Mouse (Mus musculus) olfactory bulb, adult 2 months (tissue): ENCODE results near the gene Bin2. TPM values are rescaled to one million over a fixed set of nuclear protein-coding genes. Genes with fewer than 3 reads are reported as not detected.

Source experiments
- H3K27ac ChIP-seq: fragments of 200-500 bp; 2 replicates; pipeline ENCODE4 v1.5.1; 2012; ENCODE audit warnings: low read depth, low read length; ENCODE audit not compliant: insufficient read depth
- H3K4me1 ChIP-seq: fragments of 200-500 bp; 2 replicates; pipeline ENCODE4 v1.6.1; 2012; ENCODE audit warnings: low read length; ENCODE audit not compliant: control insufficient read depth, insufficient read depth
- H3K4me3 ChIP-seq: fragments of 200-500 bp; 2 replicates; pipeline ENCODE4 v1.5.1; 2012; ENCODE audit warnings: mild to moderate bottlenecking, low read depth, low read length, moderate library complexity; ENCODE audit not compliant: insufficient read depth
- CTCF ChIP-seq: fragments of 200-500 bp; IDR thresholded peaks from 2 replicates; pipeline ENCODE4 v1.5.1; 2012; ENCODE audit warnings: low read depth, mild to moderate bottlenecking, low read length, moderate library complexity; ENCODE audit not compliant: insufficient read depth
- POLR2A ChIP-seq: fragments of 200-500 bp; IDR thresholded peaks from 2 replicates; pipeline ENCODE4 v1.6.1; 2012; ENCODE audit warnings: mild to moderate bottlenecking, low read depth, low read length, moderate library complexity; ENCODE audit not compliant: insufficient read depth
- WGBS: fragments of 180-500 bp; shearing (Covaris S2); methylation state at CpG from one replicate; pipeline ENCODE4 v1.1.7; 2018; 5-methylcytosine and 5-hydroxymethylcytosine counted together
- polyA plus RNA-seq: library from polyadenylated mRNA; stranded (reverse); fragments of >200 nt; gene quantifications from 2 replicates; pipeline ENCODE4 v1.2.4, GENCODE M21; 2012; ENCODE audit warnings: low replicate concordance; ENCODE audit not compliant: missing spikeins, insufficient read depth, insufficient read length

Gene Bin2
- polyA plus RNA-seq: not detected in 2 replicates

- 94% methylated on average over 20 of the region's 20 CpGs for WGBS
- no peak for TF ChIP-seq POLR2A
- H3K4me3 ChIP-seq: peak within 1 kb of the TSS; percentile 15; the same call in 1 of the 2 replicates
These were observed at the start of gene Bin2 for GRCm38 (mm10) chr15:100669337-100669736. Gene Bin2, minus strand, starts transcription at chr15:100669553.

GRCm38 (mm10) chr15:100718572-100718971 lies 49.2 kb upstream of the Bin2 start:
- WGBS: 86% methylated on average over 11 of the region's 11 CpGs
- H3K4me3 ChIP-seq: no peak overlapping the region
- TF ChIP-seq CTCF (no peak), POLR2A (no peak)

More at GRCm38 (mm10) chr15:100669337-100669736, at the start of gene Bin2:
- Histone ChIP-seq H3K4me1 (peaks cover 5% of the 10 kb centered on the region; the same call in 1 of the 2 replicates), H3K27ac (no peak within 1 kb of the TSS)

DNA sequence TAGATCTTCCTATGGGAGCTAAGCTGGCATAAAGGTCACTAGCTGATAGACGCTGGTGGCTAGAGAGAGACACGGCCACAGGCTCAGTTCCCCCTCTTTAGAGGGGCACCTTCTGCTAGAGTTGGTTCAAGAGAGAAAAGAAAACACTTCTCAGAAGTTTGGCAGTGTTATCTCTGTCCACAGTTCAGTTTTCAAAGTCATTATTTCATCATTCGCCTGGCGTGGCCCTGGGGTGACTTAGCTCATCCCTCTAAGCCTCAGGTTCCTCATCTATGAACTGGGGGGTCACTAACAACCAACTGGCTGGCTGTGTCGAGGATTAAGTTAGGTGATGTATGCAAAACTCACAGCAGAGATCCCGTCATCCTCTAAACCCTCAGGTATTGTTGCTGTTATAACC lies 48.6 kb upstream of the Bin2 start:
- Histone ChIP-seq H3K27ac (no peak overlapping the region), H3K4me3 (no peak overlapping the region), H3K4me1 (no peaks in the 10 kb centered on the region)
- TF ChIP-seq POLR2A (no peak), CTCF (no peak)
- 88% methylated on average over 6 of the region's 6 CpGs for WGBS

More at GRCm38 (mm10) chr15:100718572-100718971, 49.2 kb upstream of the Bin2 start:
- no peaks in the 10 kb centered on the region for H3K4me1 ChIP-seq
- H3K27ac ChIP-seq: no peak overlapping the region

DNA sequence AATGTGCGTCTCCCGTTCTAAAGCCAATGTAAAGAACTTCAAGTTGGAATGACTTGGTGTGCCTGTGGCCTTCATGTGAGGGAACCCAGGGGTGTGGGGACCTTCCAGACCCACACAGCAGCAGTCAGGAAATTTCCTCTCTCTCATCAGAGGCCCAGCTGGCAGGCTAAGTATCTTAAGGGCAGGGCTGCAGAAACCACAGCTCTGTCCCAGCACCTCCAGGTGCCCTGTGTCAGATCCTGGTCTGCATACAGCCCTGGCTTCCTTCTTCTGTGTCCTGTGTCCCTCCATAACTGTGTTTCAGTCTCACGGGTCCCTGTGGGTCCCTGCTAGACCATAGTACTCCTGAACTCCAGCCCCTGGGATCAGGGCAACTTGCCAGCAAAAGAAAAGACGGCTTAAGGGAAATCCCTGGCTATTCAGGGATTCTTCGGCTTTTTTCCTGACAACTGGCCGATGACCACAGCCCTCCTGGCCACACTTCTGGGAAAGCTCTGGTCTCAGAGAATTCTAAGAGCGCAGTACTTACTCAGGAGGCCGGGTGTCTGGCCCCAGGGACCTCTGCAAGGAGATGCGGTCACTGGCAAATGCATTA lies 46.1 kb upstream of the Bin2 start:
- no peaks in the 10 kb centered on the region for H3K4me1 ChIP-seq
- WGBS: 63% methylated on average over 9 of the region's 9 CpGs

GRCm38 (mm10) chr15:100714470-100714869 lies 45.1 kb upstream of the Bin2 start:
- TF ChIP-seq CTCF (no peak), POLR2A (no peak)
- no peak overlapping the region for H3K27ac ChIP-seq
- no peak overlapping the region for H3K4me3 ChIP-seq
- WGBS: 89% methylated on average over 8 of the region's 8 CpGs
- no peaks in the 10 kb centered on the region for H3K4me1 ChIP-seq

More for the DNA sequence above, 46.1 kb upstream of the Bin2 start:
- TF ChIP-seq CTCF (no peak), POLR2A (no peak)
- Histone ChIP-seq H3K27ac (no peak overlapping the region), H3K4me3 (no peak overlapping the region)

DNA sequence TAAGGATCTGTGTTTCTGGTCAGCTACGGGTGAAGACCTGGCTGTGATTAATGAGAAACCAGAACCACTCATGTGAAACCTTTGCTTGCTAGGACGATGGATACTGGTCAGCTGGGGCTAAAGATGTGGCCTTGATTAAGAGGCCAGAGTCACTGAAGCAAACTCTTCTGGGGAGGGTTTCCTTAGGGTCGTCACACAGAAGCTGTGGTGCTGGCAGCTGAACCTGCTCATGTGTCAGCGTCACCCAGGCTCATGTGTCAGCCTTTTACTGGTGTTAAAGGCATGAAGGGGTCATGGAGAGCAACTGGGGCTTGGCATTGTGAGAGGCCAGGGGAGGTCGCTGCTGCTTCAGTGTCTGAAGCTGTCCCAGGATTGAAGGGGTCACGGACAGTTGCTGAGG lies 41.5 kb upstream of the Bin2 start:
- WGBS: 83% methylated on average over 6 of the region's 6 CpGs
- no peaks in the 10 kb centered on the region for H3K4me1 ChIP-seq
- TF ChIP-seq POLR2A (no peak), CTCF (no peak)
- no peak overlapping the region for H3K27ac ChIP-seq
- no peak overlapping the region for H3K4me3 ChIP-seq

- WGBS: 88% methylated on average over 8 of the region's 8 CpGs
- Histone ChIP-seq H3K27ac (no peak overlapping the region), H3K4me1 (peaks cover 5% of the 10 kb centered on the region; the same call in 1 of the 2 replicates), H3K4me3 (no peak overlapping the region)
- TF ChIP-seq CTCF: no peak
- no peak for TF ChIP-seq POLR2A
These were observed 39.2 kb upstream of the Bin2 start for GRCm38 (mm10) chr15:100708433-100709078.

DNA sequence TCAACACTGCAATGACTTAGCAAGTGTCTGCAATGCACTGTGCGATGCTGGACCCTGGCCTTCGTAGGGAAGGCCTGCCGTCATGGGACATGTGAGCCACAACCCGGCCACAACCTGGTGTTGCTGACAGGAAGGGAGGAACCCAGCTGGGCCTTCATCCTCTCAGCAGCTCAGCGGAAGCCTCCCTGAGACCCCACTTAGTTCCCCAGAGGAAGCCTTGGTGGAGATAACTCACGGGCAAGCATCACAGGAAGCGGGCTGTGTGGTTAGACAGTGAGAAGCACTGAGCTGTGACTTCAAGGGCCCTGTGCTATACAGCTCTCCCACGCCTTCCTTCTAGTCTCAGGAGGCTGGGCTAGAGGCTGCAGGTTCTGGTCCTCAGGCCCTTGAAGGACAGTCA lies 36.9 kb upstream of the Bin2 start:
- no peak overlapping the region for H3K27ac ChIP-seq
- no peak overlapping the region for H3K4me3 ChIP-seq
- WGBS: 86% methylated on average over 8 of the region's 8 CpGs
- TF ChIP-seq CTCF: no peak
- TF ChIP-seq POLR2A: no peak
- H3K4me1 ChIP-seq: peaks cover 5% of the 10 kb centered on the region; the same call in 1 of the 2 replicates

DNA sequence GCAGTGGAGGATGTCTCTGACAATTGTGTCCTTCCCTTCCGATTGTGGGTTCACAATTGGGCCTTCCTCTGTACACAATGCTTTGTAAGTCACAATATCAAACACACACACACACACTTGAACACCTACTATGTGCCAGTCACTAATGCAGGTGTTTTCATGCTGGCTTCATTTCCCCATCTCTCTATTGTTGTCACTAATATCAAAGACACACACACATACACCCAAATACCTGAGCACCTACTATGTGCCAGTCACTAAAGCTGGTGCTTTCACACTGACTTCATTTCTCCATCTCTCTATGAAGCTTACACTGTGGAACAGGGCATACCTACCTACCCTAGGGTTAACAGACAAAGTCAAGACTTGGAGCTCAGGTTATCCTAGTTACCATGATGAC lies 36.0 kb upstream of the Bin2 start:
- 85% methylated on average over 1 of the region's 1 CpGs for WGBS
- no peak overlapping the region for H3K27ac ChIP-seq
- peaks cover 5% of the 10 kb centered on the region; the same call in 1 of the 2 replicates for H3K4me1 ChIP-seq
- TF ChIP-seq POLR2A: no peak
- TF ChIP-seq CTCF: no peak
- no peak overlapping the region for H3K4me3 ChIP-seq

GRCm38 (mm10) chr15:100703913-100704312 lies 34.6 kb upstream of the Bin2 start:
- 15% methylated on average over 17 of the region's 17 CpGs for WGBS
- H3K27ac ChIP-seq: no peak overlapping the region
- no peak for TF ChIP-seq POLR2A
- TF ChIP-seq CTCF: no peak

More at GRCm38 (mm10) chr15:100703913-100704312, 34.6 kb upstream of the Bin2 start:
- Histone ChIP-seq H3K4me1 (peaks cover 5% of the 10 kb centered on the region; the same call in 1 of the 2 replicates), H3K4me3 (no peak overlapping the region)
